Mouse (Mus musculus) testis, adult 2 months (tissue): Measurements from ENCODE around the gene Cdh23. TPM values are rescaled to one million over a fixed set of nuclear protein-coding genes. Genes with fewer than 3 reads are reported as not detected.

Source experiments
- H3K27ac ChIP-seq: fragments of 200-500 bp; 2 replicates; pipeline ENCODE4 v1.5.1; 2012; ENCODE audit warnings: low read depth, low read length; ENCODE audit not compliant: control insufficient read depth, insufficient read depth
- H3K27me3 ChIP-seq: fragments of 200-500 bp; 2 replicates; pipeline ENCODE4 v1.6.1; 2012; ENCODE audit warnings: mild to moderate bottlenecking, low read length, moderate library complexity; ENCODE audit not compliant: control insufficient read depth, insufficient read depth
- H3K36me3 ChIP-seq: fragments of 200-500 bp; 2 replicates; pipeline ENCODE4 v1.6.1; 2012; ENCODE audit warnings: mild to moderate bottlenecking, low read length; ENCODE audit not compliant: control insufficient read depth, insufficient read depth
- H3K4me1 ChIP-seq: fragments of 200-500 bp; 2 replicates; pipeline ENCODE4 v1.6.1; 2012; ENCODE audit warnings: low read length; ENCODE audit not compliant: control insufficient read depth, insufficient read depth
- H3K4me3 ChIP-seq: fragments of 200-500 bp; 2 replicates; pipeline ENCODE4 v1.5.1; 2012; ENCODE audit warnings: low read depth, mild to moderate bottlenecking, low read length, moderate library complexity, mixed read lengths; ENCODE audit not compliant: control insufficient read depth
- CTCF ChIP-seq: fragments of 200-500 bp; IDR thresholded peaks from 2 replicates; pipeline ENCODE4 v1.5.1; 2012; ENCODE audit warnings: low read depth, mild to moderate bottlenecking, inconsistent platforms, low read length, moderate library complexity; ENCODE audit not compliant: control insufficient read depth, insufficient read depth, insufficient replicate concordance
- POLR2A ChIP-seq: fragments of 200-500 bp; IDR thresholded peaks from 2 replicates; pipeline ENCODE4 v1.6.1; 2012; ENCODE audit warnings: low read depth, mild to moderate bottlenecking, inconsistent platforms, low read length, moderate library complexity; ENCODE audit not compliant: control insufficient read depth
- polyA plus RNA-seq: library from polyadenylated mRNA; depleted of rRNA; stranded (reverse); fragments of >200 nt; gene quantifications from 2 replicates; pipeline ENCODE4 v1.2.3, GENCODE M21; 2012

The Cdh23 gene
- polyA plus RNA-seq, 1 experiment, result 34.4 TPM

DNA sequence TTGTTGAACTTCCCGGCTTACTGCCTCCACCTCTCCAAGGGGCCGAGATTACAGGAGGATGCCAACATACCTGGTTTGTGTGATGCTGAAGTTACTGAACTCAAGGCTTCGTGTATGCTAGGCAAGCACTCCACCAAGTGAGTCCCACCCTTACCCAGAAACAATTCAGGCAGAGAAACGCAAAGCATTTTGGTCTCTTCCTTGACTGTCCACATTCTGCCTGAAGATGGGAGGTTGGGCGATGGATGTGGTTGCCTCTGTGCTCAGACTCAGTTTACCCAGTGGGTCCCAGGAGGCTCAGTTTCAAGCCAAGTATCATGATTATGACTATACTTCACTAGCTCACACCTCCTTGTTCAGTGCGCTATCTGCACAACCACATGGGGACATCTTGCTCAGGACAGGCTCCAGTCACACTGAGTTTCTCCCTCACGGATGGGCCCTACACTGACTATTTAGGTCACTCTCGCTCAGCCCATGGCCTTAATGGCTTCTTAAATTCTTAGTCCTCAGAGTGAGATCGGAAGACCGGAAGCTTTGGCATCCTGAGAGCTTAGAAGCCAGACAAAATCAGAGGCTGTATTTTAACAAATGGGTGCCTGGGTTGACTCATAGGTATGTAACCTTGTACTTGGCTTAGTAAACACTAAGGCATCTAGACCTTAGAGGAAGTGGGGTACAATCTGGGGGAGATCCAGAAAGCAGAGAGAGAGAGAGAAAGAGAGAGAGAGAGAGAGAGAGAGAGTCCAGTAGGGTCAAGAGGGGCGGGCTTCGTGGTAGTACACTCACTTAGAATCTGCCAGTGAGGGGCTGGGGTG is 118.2 kb downstream of the Cdh23 start:
- TF ChIP-seq CTCF (no peak), POLR2A (no peak)
- Histone ChIP-seq H3K27ac (no peak overlapping the region), H3K4me1 (peaks cover 4% of the 10 kb centered on the region), H3K4me3 (no peak overlapping the region), H3K27me3 (no peaks in the 10 kb centered on the region), H3K36me3 (no peaks in the 10 kb centered on the region)

DNA sequence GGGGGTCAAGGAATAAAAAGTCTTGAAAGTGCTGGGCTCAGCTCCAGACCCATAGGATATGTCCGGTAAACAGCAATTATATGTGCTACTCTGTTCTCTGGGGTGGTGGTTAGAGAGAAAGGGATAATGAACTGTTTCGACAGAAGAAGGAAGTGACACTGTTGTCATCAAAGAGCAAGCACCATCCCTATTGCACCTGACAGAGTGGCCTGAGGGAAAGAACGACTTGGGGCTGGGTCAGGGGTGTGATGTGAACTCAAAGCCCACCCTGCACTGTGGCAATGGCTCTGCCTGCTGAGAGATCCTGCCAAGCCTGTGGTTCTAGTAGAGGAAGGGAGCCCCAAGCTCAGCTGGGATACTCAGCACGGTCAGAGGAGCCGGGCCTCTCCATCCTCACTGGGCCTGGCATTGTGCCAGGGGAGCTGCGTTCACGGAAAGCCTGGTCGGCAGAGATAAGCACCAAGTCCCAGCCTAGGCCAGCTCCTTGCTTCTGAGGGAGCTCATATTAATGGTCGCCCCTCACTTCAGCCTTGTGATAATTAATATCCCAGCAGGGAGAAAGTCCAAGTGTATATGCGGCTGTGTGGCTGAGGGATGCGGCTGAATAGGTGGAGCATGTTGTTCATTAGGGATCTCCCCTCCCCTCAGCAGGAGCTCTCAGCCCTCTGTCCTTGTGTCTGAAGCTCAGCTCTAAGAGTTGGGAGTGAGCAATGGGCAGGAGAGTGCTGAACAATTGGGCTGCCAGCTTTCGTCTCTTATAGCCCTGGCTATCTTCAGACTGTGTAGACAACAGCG is 119.0 kb downstream of the Cdh23 start:
- H3K36me3 ChIP-seq, result no peaks in the 10 kb centered on the region
- H3K27me3 ChIP-seq, result no peaks in the 10 kb centered on the region
- H3K27ac ChIP-seq, result no peak overlapping the region
- peaks cover 4% of the 10 kb centered on the region for H3K4me1 ChIP-seq
- TF ChIP-seq CTCF, result no peak
- no peak for TF ChIP-seq POLR2A
- no peak overlapping the region for H3K4me3 ChIP-seq

DNA sequence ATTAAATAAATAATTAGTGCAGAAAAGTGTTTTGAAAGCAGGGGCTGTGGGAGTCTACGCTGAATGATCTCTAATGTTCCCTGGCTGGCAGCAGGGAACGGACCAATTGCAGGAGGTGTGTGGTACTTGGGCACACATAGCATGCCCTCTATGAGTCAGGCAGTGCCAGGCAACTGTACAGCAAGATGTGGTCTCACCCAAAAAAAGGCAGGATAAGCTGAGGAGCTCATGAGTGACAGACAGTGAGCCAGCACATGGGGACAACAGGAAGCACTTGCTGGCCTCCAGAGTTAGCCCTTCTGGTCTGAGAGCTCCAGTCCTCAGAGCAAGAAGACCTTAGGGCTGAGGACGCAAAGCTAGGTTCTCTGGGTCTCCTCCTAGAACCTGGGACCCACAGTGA is 121.4 kb downstream of the Cdh23 start:
- TF ChIP-seq CTCF (no peak), POLR2A (no peak)
- H3K36me3 ChIP-seq, result no peaks in the 10 kb centered on the region
- H3K27me3 ChIP-seq, result no peaks in the 10 kb centered on the region
- no peak overlapping the region for H3K27ac ChIP-seq
- no peak overlapping the region for H3K4me3 ChIP-seq
- H3K4me1 ChIP-seq, result peaks cover 4% of the 10 kb centered on the region

DNA sequence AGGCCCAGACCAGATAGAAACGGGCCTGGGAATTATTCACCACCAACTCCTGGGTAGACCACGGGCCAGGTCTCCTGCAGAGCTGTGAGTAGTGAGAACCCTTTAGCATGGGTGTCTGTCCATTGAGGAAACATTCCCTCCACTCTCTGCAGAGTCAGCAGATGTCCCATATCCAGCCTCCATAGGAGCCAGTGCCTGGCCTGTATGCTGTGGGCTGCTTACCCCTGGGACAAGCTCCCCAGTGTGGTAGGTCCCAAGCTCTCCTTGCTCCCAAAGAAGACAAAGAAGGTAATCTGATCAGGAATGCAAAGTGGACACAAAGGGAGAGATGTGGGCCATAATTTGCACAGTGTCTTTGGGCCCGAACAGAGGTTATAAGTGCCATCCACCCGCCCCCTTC is 124.8 kb downstream of the Cdh23 start:
- TF ChIP-seq POLR2A, result no peak
- no peak for TF ChIP-seq CTCF
- H3K27ac ChIP-seq, result no peak overlapping the region
- no peaks in the 10 kb centered on the region for H3K27me3 ChIP-seq
- no peaks in the 10 kb centered on the region for H3K36me3 ChIP-seq
- H3K4me1 ChIP-seq, result no peaks in the 10 kb centered on the region
- no peak overlapping the region for H3K4me3 ChIP-seq

DNA sequence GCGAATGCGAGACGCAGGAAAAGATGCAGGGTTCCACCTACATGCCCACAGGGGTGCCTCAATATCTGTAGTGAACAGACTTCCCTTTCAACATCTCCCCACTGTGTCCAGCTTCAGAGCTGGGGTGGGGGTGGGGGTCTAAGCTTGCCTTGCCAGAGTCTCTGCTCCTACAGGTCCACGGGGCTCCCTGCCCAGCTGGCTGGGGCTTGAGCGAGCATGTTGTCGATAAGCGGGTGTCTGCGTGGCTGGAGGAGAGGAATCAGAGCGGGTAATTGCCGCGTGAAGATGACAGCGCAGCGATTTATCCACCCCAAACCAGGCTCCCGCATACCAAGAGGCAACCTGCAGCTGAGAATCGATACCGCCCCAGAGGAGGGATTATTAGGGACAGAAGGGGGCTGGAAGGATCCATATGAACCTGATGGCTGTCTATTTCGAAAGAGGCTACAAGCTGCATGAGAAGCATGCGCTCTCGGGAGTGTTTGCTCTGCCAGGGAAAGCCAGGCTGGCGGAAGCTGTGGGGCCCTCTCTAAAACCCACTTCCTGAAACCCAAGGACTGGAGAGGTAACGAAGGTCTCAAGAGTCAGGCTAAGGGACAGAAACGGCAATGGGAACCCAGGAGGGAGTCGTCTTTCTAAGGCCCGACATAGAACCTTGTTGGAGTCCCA is 129.8 kb downstream of the Cdh23 start:
- no peaks in the 10 kb centered on the region for H3K4me1 ChIP-seq
- H3K4me3 ChIP-seq, result no peak overlapping the region
- no peaks in the 10 kb centered on the region for H3K36me3 ChIP-seq
- TF ChIP-seq POLR2A (no peak), CTCF (no peak)
- H3K27me3 ChIP-seq, result no peaks in the 10 kb centered on the region
- no peak overlapping the region for H3K27ac ChIP-seq

DNA sequence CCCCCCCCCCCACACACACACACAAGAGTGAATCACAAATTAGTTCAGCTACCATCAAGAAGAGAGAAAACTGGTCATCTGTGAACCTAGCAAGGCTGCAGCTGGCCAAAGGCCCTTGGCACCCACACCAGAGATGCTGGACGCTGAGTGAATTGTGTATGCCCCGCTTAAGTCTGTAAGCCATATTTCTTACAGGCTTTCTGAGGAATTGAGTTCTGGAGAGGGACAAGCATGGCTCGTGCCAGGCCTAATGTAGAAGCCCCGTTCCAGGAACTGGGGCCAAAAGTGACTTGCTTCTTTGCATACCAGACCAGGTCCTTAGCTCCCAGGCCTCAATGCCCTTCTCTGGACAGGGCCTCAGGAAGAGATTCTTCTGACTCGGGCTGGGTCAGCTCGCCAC is 132.2 kb downstream of the Cdh23 start:
- Histone ChIP-seq H3K4me3 (no peak overlapping the region), H3K27ac (no peak overlapping the region), H3K27me3 (no peaks in the 10 kb centered on the region), H3K36me3 (no peaks in the 10 kb centered on the region), H3K4me1 (no peaks in the 10 kb centered on the region)
- TF ChIP-seq CTCF, result no peak
- no peak for TF ChIP-seq POLR2A

DNA sequence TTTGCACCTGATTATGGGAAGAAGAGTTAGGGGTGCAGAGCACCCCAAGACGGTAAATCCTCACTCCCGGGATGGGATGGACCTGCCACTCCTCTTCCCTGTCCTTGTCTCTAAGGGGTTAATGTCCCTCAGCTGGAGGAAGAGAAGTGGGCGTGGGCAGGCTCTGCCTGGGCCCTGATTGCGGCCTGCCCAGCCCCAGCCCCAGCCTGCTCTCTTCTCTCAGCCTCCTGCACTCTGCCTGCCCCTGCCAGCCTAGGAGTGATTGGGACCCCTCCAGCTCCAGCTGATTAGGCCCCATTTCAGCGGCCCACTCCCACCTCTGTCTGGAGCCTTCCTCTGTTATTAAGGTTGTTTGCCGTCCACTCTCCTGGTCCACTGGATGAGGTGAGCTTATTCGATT is 133.3 kb downstream of the Cdh23 start:
- H3K4me1 ChIP-seq, result no peaks in the 10 kb centered on the region
- no peak overlapping the region for H3K27ac ChIP-seq
- H3K36me3 ChIP-seq, result no peaks in the 10 kb centered on the region
- TF ChIP-seq POLR2A (no peak), CTCF (no peak)
- H3K27me3 ChIP-seq, result no peaks in the 10 kb centered on the region
- no peak overlapping the region for H3K4me3 ChIP-seq
